Mouse (Mus musculus): ENCODE measurements around the gene Daam1.
"Not testable (repeated sequence)": the region's sequence is repeated elsewhere in the genome, so short reads cannot be mapped to it uniquely, and the experiment has no call there.

The Daam1 gene

GRCm38 (mm10) chr12:71835966-71836668 lies 5.2 kb downstream of the Daam1 start:
- no peak for DNase-seq

DNA sequence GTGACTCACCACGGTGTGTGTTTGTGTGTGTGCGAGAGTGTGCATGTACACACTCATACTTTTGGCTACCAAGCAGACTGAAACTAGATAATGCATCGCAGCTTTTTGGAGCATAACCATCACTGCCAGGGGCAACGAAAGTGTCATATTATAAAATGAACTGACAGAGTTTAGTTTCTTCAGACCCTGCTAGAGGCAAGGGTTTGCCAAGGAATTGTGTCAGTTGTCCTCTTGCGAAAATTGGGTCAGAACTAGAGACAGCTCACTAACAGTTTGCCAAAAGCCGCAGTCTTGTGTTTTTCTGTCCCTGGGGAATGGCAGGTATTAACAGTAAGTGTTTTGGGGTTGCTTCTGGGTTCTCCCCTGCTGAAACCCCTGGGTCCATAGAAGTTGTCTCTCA lies 5.9 kb downstream of the Daam1 start:
- DNase-seq: no peak

DNA sequence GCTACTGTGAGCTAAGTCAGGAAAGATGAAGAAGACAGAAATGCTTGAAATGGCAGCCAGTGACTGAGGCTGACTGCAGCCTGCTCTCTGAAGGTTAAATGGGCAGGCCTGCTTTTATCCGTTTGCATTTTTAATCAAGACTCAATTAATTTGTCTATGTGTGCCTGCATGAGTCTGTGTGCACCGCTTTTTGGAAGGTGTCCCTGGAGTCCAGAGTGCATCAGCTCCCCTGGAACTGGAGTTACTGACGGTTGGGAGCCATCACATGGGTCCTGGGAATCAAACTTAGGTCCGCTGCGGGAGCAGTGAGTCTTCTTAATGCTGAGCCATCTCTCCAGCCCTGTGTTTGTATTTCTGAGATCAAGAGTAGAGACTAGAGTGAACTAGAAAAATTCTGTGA lies 6.7 kb downstream of the Daam1 start:
- DNase-seq: no peak

DNA sequence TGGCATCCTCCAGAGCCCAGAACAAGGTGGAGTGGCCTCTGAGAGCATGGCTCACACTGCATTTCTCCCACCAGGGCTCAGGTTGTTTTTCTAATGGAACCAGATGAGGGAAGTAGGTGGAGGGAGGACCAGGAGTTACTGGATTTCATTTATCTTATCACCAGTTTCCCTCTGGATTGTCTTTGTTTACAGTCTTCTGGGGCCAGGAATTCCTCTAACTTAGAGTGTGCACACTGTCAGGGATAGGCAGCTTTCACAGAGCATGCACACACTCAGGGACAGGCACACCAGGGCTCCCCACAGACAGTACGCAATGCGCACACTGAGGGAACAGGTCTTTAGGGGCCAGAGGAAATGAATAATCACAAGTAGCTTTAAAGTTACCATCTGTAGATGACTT lies 7.4 kb downstream of the Daam1 start:
- DNase-seq: no peak

DNA sequence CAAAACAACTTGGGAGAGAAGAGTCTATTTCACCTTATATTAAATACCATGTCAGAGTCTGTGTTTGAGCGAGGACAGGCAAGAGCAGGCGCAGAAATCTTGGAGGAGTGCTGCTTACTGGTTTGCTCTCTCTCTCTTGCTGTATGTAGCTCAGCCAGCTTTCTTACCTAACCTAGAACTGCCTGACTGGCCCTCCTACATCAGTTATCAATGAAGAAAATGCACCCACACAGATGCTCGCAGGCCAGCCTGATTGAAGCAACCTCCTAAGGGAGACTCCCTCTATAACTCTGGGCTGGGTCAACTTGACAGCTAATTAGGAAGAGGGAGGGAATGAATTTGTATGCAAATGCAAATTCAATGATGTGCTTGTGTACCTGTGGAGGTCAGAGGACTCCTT lies 8.8 kb downstream of the Daam1 start:
- DNase-seq: no peak

DNA sequence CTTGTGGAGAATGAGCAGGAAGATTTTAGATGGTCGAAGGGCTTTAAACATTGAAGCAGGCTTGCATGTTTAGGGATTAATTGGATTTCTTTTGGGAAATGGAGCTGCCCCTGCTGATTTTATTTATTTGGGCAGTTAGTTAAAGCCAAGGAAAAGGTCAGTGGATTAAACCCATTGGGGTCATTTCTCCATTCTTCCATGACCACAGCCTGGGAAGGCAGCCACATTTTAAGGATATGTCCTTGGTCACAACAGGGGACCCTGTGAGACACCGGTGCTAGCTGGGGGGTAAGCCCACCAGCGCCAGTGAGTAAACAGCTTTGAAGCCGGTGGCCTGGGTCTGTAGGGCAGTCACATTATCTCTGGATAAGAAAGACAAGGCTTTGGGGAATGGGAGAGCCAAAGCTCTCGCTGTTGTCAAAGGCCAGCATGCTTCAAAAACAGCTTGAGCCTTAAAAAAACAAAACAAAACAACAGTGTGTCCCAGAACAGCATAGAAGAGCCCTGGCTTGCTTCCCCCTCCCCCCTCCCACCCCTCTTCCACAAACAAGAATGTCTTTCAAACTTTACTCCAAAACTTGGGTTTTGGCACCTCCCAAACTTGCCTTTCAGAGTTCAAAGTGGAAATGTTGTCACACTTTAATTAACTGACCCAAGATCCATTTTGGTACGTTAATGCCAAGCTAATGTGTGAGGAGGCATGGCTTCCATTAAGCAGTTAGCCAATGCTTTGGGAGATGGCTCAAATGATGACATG lies 9.7 kb downstream of the Daam1 start:
- peak; percentile 22 to 26 for DNase-seq

DNA sequence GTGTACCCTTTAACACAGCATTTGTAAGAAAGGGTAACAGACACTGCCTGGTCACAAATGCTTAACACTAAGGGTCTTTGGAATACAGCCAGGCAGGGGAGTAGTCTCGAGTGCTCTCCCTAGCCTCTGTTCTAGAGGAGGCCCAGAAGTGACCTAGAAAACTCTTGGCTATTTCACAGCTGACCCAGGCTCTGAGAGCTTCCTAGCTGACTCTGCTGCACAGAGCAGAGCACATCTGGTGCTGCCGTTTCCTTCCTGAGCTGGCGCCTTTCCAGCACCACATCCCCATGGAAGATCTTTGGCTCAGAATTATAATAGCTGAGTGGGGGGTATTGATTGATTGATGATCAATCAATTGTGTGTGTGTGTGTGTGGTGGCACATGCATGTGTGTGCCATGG lies 11.1 kb downstream of the Daam1 start:
- DNase-seq: peak; percentile 58 to 63

DNA sequence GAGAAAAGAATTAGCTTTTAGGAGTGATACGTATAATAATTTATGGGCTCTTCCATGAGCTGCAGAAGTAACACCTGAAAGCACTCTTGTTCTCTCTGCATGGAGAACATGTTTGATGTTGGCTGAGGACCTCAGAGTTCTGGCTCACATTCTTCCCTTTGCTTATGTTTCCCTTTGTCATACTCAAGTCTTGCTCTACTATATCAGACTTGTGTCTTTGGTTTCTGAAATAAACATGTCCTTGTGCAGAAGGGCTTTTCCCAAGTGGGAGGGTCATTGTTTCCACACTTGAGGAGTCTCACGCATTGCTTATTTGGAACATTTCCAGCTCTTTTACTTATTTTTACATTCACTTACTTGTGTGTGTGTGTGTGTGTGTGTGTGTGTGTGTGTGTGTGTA lies 11.7 kb downstream of the Daam1 start:
- DNase-seq: no peak

DNA sequence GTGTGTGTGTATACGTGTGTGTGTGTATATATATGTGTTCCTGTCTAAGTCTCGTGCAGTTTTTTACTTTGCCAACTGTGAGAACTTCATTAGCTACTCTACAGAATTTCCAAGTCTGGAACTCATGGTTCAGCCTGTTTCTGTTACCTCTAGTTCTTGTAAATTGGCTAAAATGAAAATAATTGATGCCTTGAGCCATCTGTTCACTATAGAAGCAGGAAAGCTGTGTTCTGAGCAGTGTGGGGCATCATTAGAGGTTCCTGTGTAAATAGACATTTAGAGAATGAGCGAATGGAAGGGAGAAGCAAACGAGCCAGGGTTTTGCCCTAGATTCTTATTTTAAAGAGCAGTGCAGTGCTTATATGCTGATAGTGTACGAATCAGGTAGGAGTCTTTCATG lies 14.6 kb downstream of the Daam1 start:
- no peak for DNase-seq

- DNase-seq: not testable (repeated sequence)
Measured at GRCm38 (mm10) chr12:71846416-71846815, 15.5 kb downstream of the Daam1 start.

- not testable (repeated sequence) for DNase-seq
Measured at GRCm38 (mm10) chr12:71847024-71847423, 16.1 kb downstream of the Daam1 start.

GRCm38 (mm10) chr12:71847617-71848016 lies 16.7 kb downstream of the Daam1 start:
- DNase-seq: no peak

DNA sequence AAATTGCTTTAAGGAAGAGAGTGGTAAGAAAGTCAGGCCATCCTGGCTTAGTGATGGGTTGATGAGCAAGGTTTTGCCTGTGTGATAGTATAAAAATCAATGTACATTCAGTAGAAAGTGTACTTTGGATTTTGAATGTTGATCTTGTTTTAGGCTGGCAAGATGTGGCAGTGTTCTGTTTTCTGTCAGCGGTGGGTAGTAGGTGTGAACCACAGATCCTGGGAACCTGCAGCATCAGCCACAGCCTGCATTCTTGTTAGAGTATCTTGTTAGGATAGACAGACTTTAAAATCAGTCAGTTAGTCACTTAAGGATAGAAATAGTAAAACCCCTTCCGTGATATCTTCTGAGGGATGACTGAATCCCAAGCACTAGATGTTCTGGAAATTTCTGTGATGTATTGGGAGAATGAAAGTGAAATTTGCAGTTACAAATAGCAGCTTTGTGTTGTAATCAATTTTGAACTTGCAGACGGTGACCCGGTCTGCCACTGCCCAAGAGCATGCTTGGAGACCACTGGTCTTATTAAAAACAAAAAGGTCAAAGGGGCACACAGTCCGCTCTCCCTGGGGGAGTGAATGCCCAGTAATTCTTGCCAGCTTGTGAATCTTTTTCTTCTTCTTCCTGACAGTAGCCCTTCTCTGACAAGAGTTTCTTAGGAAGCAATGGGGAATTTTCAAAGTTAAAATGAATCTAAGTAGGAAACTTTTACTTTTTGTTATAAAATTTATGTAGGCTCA lies 17.3 kb downstream of the Daam1 start:
- no peak for DNase-seq

GRCm38 (mm10) chr12:71849051-71849450 lies 18.2 kb downstream of the Daam1 start:
- no peak for DNase-seq

GRCm38 (mm10) chr12:71850135-71850534 lies 19.3 kb downstream of the Daam1 start:
- no peak for DNase-seq

- DNase-seq: no peak
Measured at GRCm38 (mm10) chr12:71852678-71853077, 21.8 kb downstream of the Daam1 start.

DNA sequence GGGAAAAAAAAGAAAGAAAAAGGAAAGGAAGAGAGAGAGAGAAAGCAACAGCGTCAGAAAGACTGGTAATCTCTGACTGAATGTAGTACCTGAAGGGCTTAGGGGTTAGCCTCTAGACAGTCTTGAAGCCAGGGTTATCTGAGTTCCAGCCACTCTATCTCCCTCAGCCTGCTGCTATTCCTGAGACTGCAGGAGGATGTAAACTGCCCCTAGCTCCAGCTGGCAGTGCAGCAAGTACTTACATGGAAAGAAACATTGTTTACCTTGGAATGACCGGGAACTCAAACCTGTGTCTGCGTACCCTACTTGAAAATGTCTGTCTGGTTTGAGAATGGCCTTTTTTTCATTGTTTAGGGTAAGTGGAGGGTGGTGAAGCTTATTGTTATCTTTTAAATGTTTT lies 22.8 kb downstream of the Daam1 start:
- DNase-seq: no peak

DNA sequence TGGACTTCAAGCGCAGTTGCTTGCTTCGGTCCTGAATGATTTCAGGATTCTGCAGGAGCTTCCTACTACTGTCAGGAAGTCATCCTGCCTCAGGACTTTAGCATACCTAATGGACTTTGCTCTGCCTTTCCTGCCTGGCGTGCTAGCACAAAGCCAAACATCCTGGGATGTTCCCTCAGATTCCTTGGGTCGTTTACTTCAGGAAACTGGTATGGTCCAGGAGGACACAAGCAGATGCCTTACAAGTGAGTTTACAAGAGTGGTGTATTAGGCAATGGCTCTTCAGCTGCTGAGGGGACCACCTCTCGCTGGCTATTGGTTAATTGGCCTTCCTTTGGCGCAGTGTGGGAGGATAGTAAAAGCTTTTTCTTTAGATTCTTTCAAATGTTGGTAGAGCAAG lies 23.3 kb downstream of the Daam1 start:
- no peak for DNase-seq

DNA sequence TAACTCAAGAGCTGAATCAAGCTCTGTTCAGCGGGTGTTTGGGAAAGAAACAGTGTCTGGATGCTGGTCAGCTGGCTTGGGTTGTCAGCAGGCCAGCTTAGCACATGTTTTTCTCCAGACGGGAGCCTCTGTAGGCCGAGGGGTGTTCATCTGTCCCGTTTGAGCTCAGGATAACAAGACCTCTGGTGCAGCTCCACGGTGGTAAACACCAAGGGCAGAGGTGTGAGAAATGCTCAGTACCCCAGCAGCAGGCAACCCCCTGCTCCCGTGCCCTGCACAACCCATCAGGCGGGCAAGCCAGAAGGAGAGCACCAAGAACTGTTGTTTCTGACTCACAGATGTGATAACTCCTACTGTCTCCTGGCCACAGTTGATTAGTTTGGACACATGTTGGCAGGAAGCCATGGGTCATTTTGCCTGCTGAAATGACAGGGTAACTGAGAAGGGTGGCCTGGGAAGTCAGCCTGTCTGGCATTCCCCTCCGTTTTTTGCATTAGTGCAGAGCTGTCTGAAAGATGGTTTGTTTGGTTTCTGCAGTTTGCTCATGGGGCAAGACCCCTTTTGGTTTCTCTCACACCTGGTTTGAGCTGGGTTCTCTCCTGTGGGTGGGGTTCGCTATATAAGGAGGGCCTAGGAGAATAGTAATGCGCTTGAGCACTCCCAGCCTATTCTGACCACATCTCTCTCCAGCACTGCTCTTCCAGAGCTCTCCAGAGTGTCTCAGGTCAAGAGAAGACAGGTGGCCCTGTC lies 25.0 kb downstream of the Daam1 start:
- peak; percentile 68 to 75 for DNase-seq

- no peak for DNase-seq
Measured at GRCm38 (mm10) chr12:71856480-71856754, 25.5 kb downstream of the Daam1 start.

DNA sequence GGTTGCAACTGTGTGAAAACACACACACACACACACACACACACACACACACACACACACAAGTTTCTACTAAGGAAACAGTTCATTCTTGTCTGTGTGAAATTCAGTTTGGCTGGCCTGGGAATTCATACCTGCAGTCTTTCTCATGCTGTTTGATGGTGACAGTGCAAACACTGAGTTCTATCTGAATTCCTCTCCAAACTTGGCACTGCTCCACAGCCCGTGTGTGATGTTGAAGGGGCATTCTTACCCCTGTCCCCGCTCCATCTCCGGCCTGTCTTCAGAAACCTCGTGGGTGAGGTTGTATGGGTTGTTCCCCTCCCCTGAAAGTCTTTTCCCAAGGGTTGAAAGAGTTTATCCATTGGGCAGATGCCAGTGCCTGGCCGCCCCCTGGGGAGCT lies 28.2 kb downstream of the Daam1 start:
- DNase-seq: no peak

GRCm38 (mm10) chr12:71863846-71864543 lies 33.1 kb downstream of the Daam1 start:
- DNase-seq: peak; percentile 21 to 45

DNA sequence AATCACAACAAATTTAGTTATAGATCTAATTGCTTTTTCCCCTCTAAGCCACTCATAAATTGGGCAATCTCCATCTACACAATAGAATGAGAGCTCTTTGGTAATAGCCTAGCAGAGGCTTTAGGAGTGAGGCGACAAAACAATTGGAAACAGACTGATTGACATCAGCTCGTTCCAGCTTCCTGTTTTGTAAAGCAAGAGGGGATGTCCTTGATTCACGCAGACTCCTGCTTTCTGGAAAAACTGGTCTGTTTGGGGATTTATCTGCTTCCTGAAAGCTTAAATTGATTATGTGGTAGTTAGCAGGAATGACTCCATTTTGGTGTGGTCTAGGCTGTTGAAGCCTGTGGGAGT lies 33.6 kb downstream of the Daam1 start:
- DNase-seq: no peak

Measured in kidney, postnatal 4 days (tissue).